Mouse (Mus musculus): ENCODE measurements around the gene Hbs1l.

Hbs1l gene

GRCm38 (mm10) chr10:21405707-21406534 lies 110.1 kb downstream of the Hbs1l start:
- peak; percentile 82 for DNase-seq

- DNase-seq = no peak
Observed at GRCm38 (mm10) chr10:21410711-21411110, 114.9 kb downstream of the Hbs1l start.

GRCm38 (mm10) chr10:21411621-21412205 lies 115.9 kb downstream of the Hbs1l start:
- DNase-seq = peak; percentile 55

- no peak for DNase-seq
Observed at GRCm38 (mm10) chr10:21415031-21415430, 119.3 kb downstream of the Hbs1l start.

- DNase-seq = peak; percentile 66
Observed at GRCm38 (mm10) chr10:21416184-21416583, 120.4 kb downstream of the Hbs1l start.

Measured in heart, adult 11 months (tissue).